Mouse (Mus musculus) embryo, embryonic 11 days (tissue): ENCODE results near the gene Slc16a11.

Experiments
- DNase-seq: peaks from one replicate; pipeline ENCODE4 v3.0.0-alpha.2; 2015

Gene Slc16a11

DNA sequence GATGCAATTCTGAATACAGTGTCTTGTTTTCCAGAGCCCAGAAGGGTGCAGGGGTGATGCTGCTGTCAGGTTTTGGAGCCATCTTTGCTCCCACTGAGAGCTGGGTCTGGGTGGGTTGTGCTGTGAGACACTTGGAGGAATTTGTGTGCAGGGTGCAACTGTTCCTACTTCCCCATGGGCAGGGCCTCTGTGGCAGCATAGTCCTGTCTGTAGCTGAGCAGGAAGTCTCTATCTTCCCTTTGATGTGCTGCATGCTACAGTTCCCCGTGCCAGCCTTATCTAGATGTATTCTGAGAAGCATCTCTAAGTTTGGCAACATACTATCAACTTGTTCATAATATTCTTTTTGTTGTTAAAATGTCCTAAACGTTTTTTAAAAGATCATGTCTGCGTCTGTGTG, 52.7 kb downstream of the Slc16a11 start:
- no peak for DNase-seq

DNA sequence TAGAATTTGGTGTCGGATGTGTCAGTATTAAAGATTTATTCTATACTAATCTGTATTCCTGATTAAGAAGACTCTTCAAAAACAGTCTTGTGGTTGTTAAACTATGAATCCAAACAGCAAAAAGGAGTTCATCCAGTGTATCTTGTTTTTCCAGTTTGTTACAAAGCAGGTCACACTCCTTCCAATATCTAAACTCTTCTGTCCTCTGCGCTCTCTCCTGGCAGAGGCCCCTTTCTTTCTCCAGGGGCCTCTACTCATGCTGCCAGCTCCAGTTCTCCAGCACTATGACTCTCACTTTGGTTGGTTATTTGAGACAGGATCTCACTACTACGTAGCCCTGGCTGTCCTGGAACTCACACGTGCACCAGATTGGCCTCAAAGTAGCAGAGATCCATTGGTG, 53.3 kb downstream of the Slc16a11 start:
- no peak for DNase-seq
